Mouse (Mus musculus): Measurements from ENCODE around the gene Ddah2. TPM values are rescaled to one million over a fixed set of nuclear protein-coding genes. Genes with fewer than 3 reads are reported as not detected.

Ddah2 gene
- total and polyA plus RNA-seq, 3 experiments, result 8.6 to 11.1 TPM; not detected in 1

DNA sequence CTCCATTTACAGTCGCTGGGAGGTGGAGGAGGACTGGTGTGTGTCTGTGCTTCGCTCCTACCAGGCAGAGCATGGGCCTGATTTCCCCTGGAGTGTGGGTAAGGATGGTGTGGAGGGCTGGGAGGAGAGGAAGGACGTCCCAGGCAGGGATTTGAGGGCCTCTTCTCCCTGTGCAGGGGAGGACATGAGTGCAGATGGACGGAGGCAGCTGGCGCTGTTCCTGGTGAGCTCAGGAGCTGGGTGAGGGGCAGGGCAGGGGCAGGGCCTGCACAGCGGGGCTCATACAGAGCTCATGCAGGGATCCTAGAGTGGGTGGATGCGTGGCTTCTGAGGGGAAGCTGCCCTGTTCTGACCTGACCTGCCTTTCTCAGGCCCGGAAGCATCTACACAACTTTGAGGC, 43.5 kb downstream of the Ddah2 start:
- H3K4me1 ChIP-seq (ENCODE audit: control insufficient read depth in 1 of 2, insufficient read depth in 2 of 2, low read length in 2 of 2), result peaks cover 22 to 36% of the 10 kb centered on the region in 2 experiments
- TF ChIP-seq USF1 (IDR thresholded peaks at IDR 0.05; ENCODE audit: low read depth, low read length), result no peak
- TF ChIP-seq MAZ (IDR thresholded peaks at IDR 0.05; ENCODE audit: low read depth, low read length), result no peak
- TF ChIP-seq CHD2 (IDR thresholded peaks at IDR 0.05; ENCODE audit: low read length), result no peak
- no peak for TF ChIP-seq POLR2A (IDR thresholded peaks at IDR 0.05; ENCODE audit: control insufficient read depth in 1 of 2, insufficient read depth in 1 of 2, low read depth in 1 of 2, low read length in 2 of 2, poor library complexity in 1 of 2)
- TF ChIP-seq JUND (IDR thresholded peaks at IDR 0.05; ENCODE audit: low read depth, low read length), result no peak
- TF ChIP-seq UBTF (IDR thresholded peaks at IDR 0.05; ENCODE audit: borderline replicate concordance, insufficient read depth, low read depth, low read length), result no peak
- TF ChIP-seq EP300 (IDR thresholded peaks at IDR 0.05; ENCODE audit: low read depth in 1 of 2, low read length in 2 of 2), result no peak
- no peak for TF ChIP-seq TCF12 (IDR thresholded peaks at IDR 0.05; ENCODE audit: low read depth, low read length)
- no peak for TF ChIP-seq TBP (IDR thresholded peaks at IDR 0.05; ENCODE audit: low read depth, low read length)
- no peak for TF ChIP-seq NRF1 (IDR thresholded peaks at IDR 0.05; ENCODE audit: insufficient read depth, low read depth, low read length, poor library complexity, severe bottlenecking)
- TF ChIP-seq MAX (IDR thresholded peaks at IDR 0.05; ENCODE audit: low read length), result no peak
- TF ChIP-seq TAL1 (IDR thresholded peaks at IDR 0.05; ENCODE audit: low read length), result no peak
- TF ChIP-seq CHD1 (IDR thresholded peaks at IDR 0.05; ENCODE audit: low read depth, low read length), result no peak
- TF ChIP-seq POLR2AphosphoS5 (IDR thresholded peaks at IDR 0.05; ENCODE audit: borderline replicate concordance, low read depth, low read length), result no peak
- TF ChIP-seq SMC3 (IDR thresholded peaks at IDR 0.05; ENCODE audit: low read depth, low read length), result no peak
- peaks cover 0 to 31% of the 10 kb centered on the region in 2 experiments for H3K36me3 ChIP-seq (ENCODE audit: control insufficient read depth in 1 of 2, insufficient read depth in 2 of 2, low read length in 2 of 2)
- no peak for DNase-seq (ENCODE audit: low read depth, low spot score)
- H3K79me2 ChIP-seq (ENCODE audit: control insufficient read depth, insufficient read depth, low read length, poor library complexity), result no peaks in the 10 kb centered on the region
- no peaks in the 10 kb centered on the region for H3K27me3 ChIP-seq (ENCODE audit: control insufficient read depth in 1 of 2, insufficient read depth in 2 of 2, low read length in 2 of 2)
- H3K9me3 ChIP-seq (replicated peaks; ENCODE audit: insufficient read depth, low read length), result no peaks in the 10 kb centered on the region
- peak overlapping the region; percentile 64; the same call in 1 of the 2 replicates for H3K9ac ChIP-seq (ENCODE audit: control insufficient read depth, low read depth, low read length, poor library complexity, severe bottlenecking)
- H3K4me3 ChIP-seq (ENCODE audit: control insufficient read depth in 1 of 2, insufficient read depth in 1 of 2, low read depth in 2 of 2, low read length in 2 of 2), result no peak overlapping the region
- peak overlapping the region; percentile 96 for H3K27ac ChIP-seq (ENCODE audit: control insufficient read depth, low read depth, low read length)

DNA sequence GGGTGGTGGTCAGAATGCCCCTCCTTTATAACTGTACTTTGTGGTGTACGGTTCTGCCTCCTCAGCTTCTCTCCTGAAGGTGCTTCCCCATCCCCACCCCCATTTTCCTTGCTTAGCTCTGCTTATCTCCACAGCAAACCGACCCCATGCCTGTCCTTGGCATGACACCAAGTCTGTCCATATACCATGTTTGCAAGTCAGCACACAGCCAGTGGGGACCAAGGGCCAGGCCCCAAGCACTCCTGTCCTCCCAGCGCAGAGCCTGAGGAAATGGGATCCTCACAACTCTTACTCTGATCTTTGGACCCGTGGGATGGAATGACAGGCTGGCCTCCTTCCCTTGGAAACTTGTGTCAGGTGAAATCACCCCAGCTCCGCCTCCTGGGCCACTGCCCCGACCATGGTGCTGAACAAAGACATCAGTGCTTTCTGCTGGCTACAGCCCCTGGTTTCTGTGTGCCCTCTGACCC, 44.4 kb downstream of the Ddah2 start:
- DNase-seq (ENCODE audit: low read depth, low spot score), result peak; percentile 95
- Histone ChIP-seq H3K27ac (ENCODE audit: control insufficient read depth, low read depth, low read length) (peak overlapping the region; percentile 96), H3K9me3 (replicated peaks; ENCODE audit: insufficient read depth, low read length) (no peaks in the 10 kb centered on the region), H3K27me3 (ENCODE audit: control insufficient read depth in 1 of 2, insufficient read depth in 2 of 2, low read length in 2 of 2) (no peaks in the 10 kb centered on the region), H3K4me1 (ENCODE audit: control insufficient read depth in 1 of 2, insufficient read depth in 2 of 2, low read length in 2 of 2) (peaks cover 22 to 36% of the 10 kb centered on the region in 2 experiments), H3K79me2 (ENCODE audit: control insufficient read depth, insufficient read depth, low read length, poor library complexity) (no peaks in the 10 kb centered on the region), H3K9ac (ENCODE audit: control insufficient read depth, low read depth, low read length, poor library complexity, severe bottlenecking) (peak overlapping the region; percentile 64), H3K4me3 (ENCODE audit: control insufficient read depth in 1 of 2, insufficient read depth in 1 of 2, low read depth in 2 of 2, low read length in 2 of 2) (no peak overlapping the region), H3K36me3 (ENCODE audit: control insufficient read depth in 1 of 2, insufficient read depth in 2 of 2, low read length in 2 of 2) (peaks cover 0 to 31% of the 10 kb centered on the region in 2 experiments; a peak in 3 of 4 replicates)
- TF ChIP-seq ELF1 (IDR thresholded peaks at IDR 0.05; ENCODE audit: low read depth, low read length) (0 out of 2 replicates have a peak, but pooled peaks have one; percentile 6), ETS1 (IDR thresholded peaks at IDR 0.05; ENCODE audit: low read depth, low read length) (peak; percentile 96), HCFC1 (IDR thresholded peaks at IDR 0.05; ENCODE audit: low read depth, low read length) (peak; percentile 50; the same call in 1 of the 2 replicates), RAD21 (IDR thresholded peaks at IDR 0.05; ENCODE audit: low read depth, low read length) (no peak), USF1 (IDR thresholded peaks at IDR 0.05; ENCODE audit: low read depth, low read length) (no peak), USF2 (IDR thresholded peaks at IDR 0.05; ENCODE audit: borderline replicate concordance in 1 of 2, insufficient read depth in 1 of 2, low read depth in 1 of 2, low read length in 2 of 2) (no peak), CTCF (IDR thresholded peaks at IDR 0.05 in 2 of 3, conservative IDR thresholded peaks at IDR 0.05 in 1 of 3; ENCODE audit: control insufficient read depth in 1 of 3, insufficient read depth in 1 of 3, low read depth in 2 of 3, low read length in 3 of 3, poor library complexity in 1 of 3, severe bottlenecking in 1 of 3) (no peak), TAL1 (IDR thresholded peaks at IDR 0.05; ENCODE audit: low read length) (peak; percentile 71), MYB (IDR thresholded peaks at IDR 0.05; ENCODE audit: low read depth, low read length) (peak; percentile 86), SIN3A (IDR thresholded peaks at IDR 0.05; ENCODE audit: low read length) (peak; percentile 92), TBP (IDR thresholded peaks at IDR 0.05; ENCODE audit: low read depth, low read length) (0 out of 2 replicates have a peak, but pooled peaks have one; percentile 61), MEF2A (IDR thresholded peaks at IDR 0.05; ENCODE audit: extremely low read depth, insufficient replicate concordance, low read depth, low read length, poor library complexity, severe bottlenecking) (no peak), EP300 (IDR thresholded peaks at IDR 0.05; ENCODE audit: low read depth in 1 of 2, low read length in 2 of 2) (peak; percentile 88 to 95), ZC3H11A (IDR thresholded peaks at IDR 0.05; ENCODE audit: low read depth, low read length) (no peak), MAX (IDR thresholded peaks at IDR 0.05; ENCODE audit: low read length) (peak; percentile 62; the same call in 1 of the 2 replicates), MAFK (IDR thresholded peaks at IDR 0.05; ENCODE audit: borderline replicate concordance, low read depth, low read length) (peak; percentile 67), MXI1 (IDR thresholded peaks at IDR 0.05; ENCODE audit: low read depth, low read length) (peak; percentile 83), ZNF384 (IDR thresholded peaks at IDR 0.05; ENCODE audit: low read depth, low read length) (no peak), POLR2AphosphoS2 (IDR thresholded peaks at IDR 0.05; ENCODE audit: low read length) (no peak; the same call in 1 of the 2 replicates), POLR2A (IDR thresholded peaks at IDR 0.05; ENCODE audit: control insufficient read depth in 1 of 2, insufficient read depth in 1 of 2, low read depth in 1 of 2, low read length in 2 of 2, poor library complexity in 1 of 2) (no peak; a peak in 1 of 4 replicates), CHD2 (IDR thresholded peaks at IDR 0.05; ENCODE audit: low read length) (peak; percentile 82), MAZ (IDR thresholded peaks at IDR 0.05; ENCODE audit: low read depth, low read length) (peak; percentile 91), SMC3 (IDR thresholded peaks at IDR 0.05; ENCODE audit: low read depth, low read length) (no peak)

Data from MEL (cell line).